Mouse (Mus musculus) kidney, adult 2 months (tissue): Measurements from ENCODE around the gene Exosc6. TPM values are rescaled to one million over a fixed set of nuclear protein-coding genes. Genes with fewer than 3 reads are reported as not detected.
"Not testable (repeated sequence)": the region's sequence is repeated elsewhere in the genome, so short reads cannot be mapped to it uniquely, and the experiment has no call there.

Experiments used
- DNase-seq: peaks from one replicate; pipeline ENCODE4 v3.0.0; 2021
- H3K27ac ChIP-seq: fragments of 200-500 bp; 2 replicates; pipeline ENCODE4 v1.5.1; 2012; ENCODE audit warnings: low read depth, low read length, control low read depth, inconsistent platforms; ENCODE audit not compliant: insufficient read depth
- H3K27me3 ChIP-seq: fragments of 200-500 bp; replicated peaks from 2 replicates; pipeline ENCODE4 v1.6.1; 2012; ENCODE audit warnings: mild to moderate bottlenecking, moderate library complexity, low read length, inconsistent platforms; ENCODE audit not compliant: control insufficient read depth, insufficient read depth
- H3K36me3 ChIP-seq: fragments of 200-500 bp; 2 replicates; pipeline ENCODE4 v1.6.1; 2012; ENCODE audit warnings: mild to moderate bottlenecking, moderate library complexity, low read length, inconsistent platforms; ENCODE audit not compliant: control insufficient read depth, insufficient read depth
- H3K4me1 ChIP-seq: fragments of 200-500 bp; 2 replicates; pipeline ENCODE4 v1.6.1; 2011; ENCODE audit warnings: low read length; ENCODE audit not compliant: control insufficient read depth, insufficient read depth
- H3K4me3 ChIP-seq: fragments of 200-500 bp; 2 replicates; pipeline ENCODE4 v1.5.1; 2011; ENCODE audit warnings: mild to moderate bottlenecking, low read depth, low read length, control low read depth; ENCODE audit not compliant: insufficient read depth
- CTCF ChIP-seq: fragments of 200-500 bp; conservative IDR thresholded peaks from 2 replicates; pipeline ENCODE4 v1.5.1; 2011; ENCODE audit warnings: low read depth, mild to moderate bottlenecking, control low read depth, low read length, moderate library complexity, mixed read lengths; ENCODE audit not compliant: insufficient read depth, insufficient read length
- POLR2A ChIP-seq: fragments of 200-500 bp; IDR thresholded peaks from one replicate; pipeline ENCODE4 v1.6.1; 2011; ENCODE audit warnings: low read depth, low read length, control low read depth
- WGBS: fragments of 180-500 bp; shearing (Covaris S2); methylation state at CpG from one replicate; pipeline ENCODE4 v1.1.7; 2018; 5-methylcytosine and 5-hydroxymethylcytosine counted together
- polyA plus RNA-seq: library from polyadenylated mRNA; depleted of rRNA; stranded (reverse); fragments of >200 nt; gene quantifications from 2 replicates; pipeline ENCODE4 v1.2.3, GENCODE M21; 2012; rRNA removed

Exosc6 gene
- polyA plus RNA-seq, 1 experiment = not detected

DNA sequence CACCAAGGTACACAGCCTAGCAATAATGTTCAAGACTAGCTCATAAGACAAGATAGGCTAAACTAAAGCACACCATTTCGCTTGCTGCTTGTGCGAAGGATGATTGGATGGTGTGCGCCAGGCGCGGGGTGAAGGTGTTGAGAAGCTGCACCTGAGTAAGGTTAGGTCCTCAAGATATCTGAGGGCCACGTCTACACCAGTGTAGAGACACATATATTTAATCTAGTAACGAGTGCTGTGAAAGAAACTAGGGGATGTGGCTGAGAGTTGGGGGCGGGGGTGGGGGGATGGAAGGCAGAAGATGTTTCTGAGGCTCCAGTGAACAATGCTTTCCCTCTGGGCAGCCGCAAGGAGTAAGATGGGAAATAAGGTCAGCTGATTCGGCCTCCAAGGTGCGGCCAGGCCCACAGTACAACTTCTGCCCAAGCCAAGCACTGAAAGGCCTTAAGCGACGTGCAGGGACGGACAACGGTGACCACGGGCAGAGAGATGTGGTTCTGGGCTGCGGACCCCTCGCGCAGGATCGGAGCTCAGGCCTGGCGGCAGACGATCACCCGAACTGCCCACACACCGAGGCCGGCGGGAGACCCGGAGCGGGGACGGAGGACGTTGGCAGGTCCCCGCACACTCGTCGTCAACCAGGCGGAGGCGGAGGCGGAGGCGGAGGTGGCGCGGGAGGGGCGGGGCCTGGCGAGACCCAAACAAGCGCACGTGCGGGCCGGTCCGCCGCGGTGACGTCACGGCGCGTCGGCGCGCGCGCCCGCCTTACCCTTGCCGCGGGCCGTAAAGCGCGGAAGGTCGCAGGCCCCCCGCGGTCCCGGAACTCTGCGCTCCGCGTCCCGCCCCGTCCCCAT, 38.0 kb downstream of the Exosc6 start, which contains the start of gene Pdpr:
Gene Pdpr (plus strand): TSS at position 766 of the 854 bp plus-strand sequence.
- H3K4me1 ChIP-seq = peaks cover 12% of the 10 kb centered on the region; the same call in 1 of the 2 replicates
- peak within 1 kb of the TSS; percentile 92 for H3K27ac ChIP-seq
- H3K27me3 ChIP-seq = no peaks in the 10 kb centered on the region
- TF ChIP-seq POLR2A (no peak), CTCF (no peak)
- peak; percentile 96 for DNase-seq
- no peaks in the 10 kb centered on the region for H3K36me3 ChIP-seq
- H3K4me3 ChIP-seq = peak within 1 kb of the TSS; percentile 97
- 6% methylated on average over 70 of the region's 72 CpGs for WGBS

DNA sequence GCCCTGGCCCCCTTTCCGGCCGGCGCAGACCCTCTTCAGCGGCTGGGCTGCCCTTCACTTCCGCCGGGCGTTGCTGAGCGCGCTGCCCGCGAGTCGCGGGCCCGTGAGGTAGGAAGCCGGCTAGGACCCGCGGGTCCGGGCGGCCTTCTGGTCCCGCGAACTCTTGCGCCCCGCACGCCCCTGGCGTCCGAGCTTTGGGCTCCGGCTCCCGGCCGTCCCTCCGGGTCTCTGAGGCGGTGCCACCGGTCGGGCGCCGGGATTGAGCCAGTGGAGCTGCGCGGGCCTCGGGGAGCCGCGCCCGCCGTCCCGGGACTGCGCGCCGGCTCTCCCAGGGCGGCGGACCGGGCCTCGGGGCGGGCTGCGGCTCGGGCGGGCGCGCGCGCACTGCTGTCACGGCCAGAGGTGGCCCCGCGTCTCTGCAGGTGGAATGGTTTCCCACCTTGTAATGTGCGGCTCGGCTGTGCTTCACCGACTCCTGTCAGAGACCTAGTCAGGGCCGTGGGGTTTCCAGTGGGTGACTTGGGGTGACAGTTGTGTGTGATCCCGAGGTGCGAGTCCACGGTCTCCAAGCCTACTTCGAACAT, 38.7 kb downstream of the Exosc6 start:
- WGBS = under 1% methylated on average over 61 of the region's 69 CpGs
- Histone ChIP-seq H3K27ac (peak overlapping the region; percentile 36; the same call in 1 of the 2 replicates), H3K4me1 (peaks cover 12% of the 10 kb centered on the region; the same call in 1 of the 2 replicates), H3K4me3 (peak overlapping the region; percentile 97)
- not testable (repeated sequence) for H3K27me3 ChIP-seq, H3K36me3 ChIP-seq, DNase-seq

Other genes with a start within 250 kb of the Exosc6 start
- gene Cog4, start 209.7 kb upstream of the Exosc6 start, polyA plus RNA-seq = 40.1 and 42.9 TPM in 2 replicates
- gene Sf3b3, start 209.6 kb upstream of the Exosc6 start, polyA plus RNA-seq = 22.6 and 25.9 TPM in 2 replicates
- 17.9 and 21.3 TPM in 2 replicates for gene Fuk, start 153.9 kb upstream of the Exosc6 start, polyA plus RNA-seq
- gene St3gal2, start 136.4 kb upstream of the Exosc6 start, polyA plus RNA-seq = 27.3 and 28.6 TPM in 2 replicates
- gene Ddx19a, start 58.5 kb upstream of the Exosc6 start, polyA plus RNA-seq = 21.6 and 24.3 TPM in 2 replicates
- 2.7 and 3.1 TPM in 2 replicates for gene Ddx19b, start 24.6 kb upstream of the Exosc6 start, polyA plus RNA-seq
- gene Aars, start 23.2 kb upstream of the Exosc6 start, polyA plus RNA-seq = 35.9 and 36.3 TPM in 2 replicates
- gene Clec18a, start 36.1 kb downstream of the Exosc6 start, polyA plus RNA-seq = 0.88 and 1.5 TPM in 2 replicates
- gene Pdpr, start 38.3 kb downstream of the Exosc6 start, polyA plus RNA-seq = 21.5 and 26.1 TPM in 2 replicates
- 40.8 and 44.5 TPM in 2 replicates for gene Glg1, start 202.9 kb downstream of the Exosc6 start, polyA plus RNA-seq
- 11.3 and 11.6 TPM in 2 replicates for gene Rfwd3, start 243.9 kb downstream of the Exosc6 start, polyA plus RNA-seq